Mouse (Mus musculus): ENCODE measurements around the gene Snx29. TPM values are rescaled to one million over a fixed set of nuclear protein-coding genes. Genes with fewer than 3 reads are reported as not detected.
"Not testable (repeated sequence)": the region's sequence is repeated elsewhere in the genome, so short reads cannot be mapped to it uniquely, and the experiment has no call there.

Snx29 gene
- polyA plus RNA-seq, 1 experiment: not detected

DNA sequence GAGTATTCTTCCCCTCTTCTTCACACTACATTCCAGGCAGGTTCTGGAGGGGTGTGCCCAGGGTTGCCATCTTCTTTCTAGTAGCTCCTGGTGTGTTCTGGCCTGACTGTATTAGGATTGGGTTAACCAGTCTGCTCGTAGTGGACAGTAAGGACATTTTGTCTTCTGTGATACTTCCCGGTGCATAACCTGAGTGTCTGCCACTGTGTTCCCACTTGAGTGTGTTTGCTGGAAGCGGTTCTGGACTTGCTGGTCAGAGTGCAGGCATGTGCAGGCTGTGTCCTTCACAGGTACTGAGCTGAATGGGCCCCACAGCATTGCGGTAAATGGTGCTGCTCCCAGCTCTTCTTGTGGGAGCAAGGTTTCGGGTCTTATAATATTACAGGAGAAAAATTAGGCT, 125.2 kb downstream of the Snx29 start:
- no peak overlapping the region for H3K27ac ChIP-seq (ENCODE audit: insufficient read depth, low read depth, low read length)
- no peak overlapping the region for H3K4me3 ChIP-seq (ENCODE audit: insufficient read depth, low read depth, low read length)
- H3K4me1 ChIP-seq (ENCODE audit: control insufficient read depth, insufficient read depth, low read length): peaks cover 7% of the 10 kb centered on the region
- 96% methylated on average over 5 of the region's 5 CpGs for WGBS
- TF ChIP-seq POLR2A (IDR thresholded peaks at IDR 0.05; ENCODE audit: insufficient read depth, low read depth, low read length) (no peak), CTCF (IDR thresholded peaks at IDR 0.05; ENCODE audit: insufficient read depth, low read depth, low read length) (no peak)

DNA sequence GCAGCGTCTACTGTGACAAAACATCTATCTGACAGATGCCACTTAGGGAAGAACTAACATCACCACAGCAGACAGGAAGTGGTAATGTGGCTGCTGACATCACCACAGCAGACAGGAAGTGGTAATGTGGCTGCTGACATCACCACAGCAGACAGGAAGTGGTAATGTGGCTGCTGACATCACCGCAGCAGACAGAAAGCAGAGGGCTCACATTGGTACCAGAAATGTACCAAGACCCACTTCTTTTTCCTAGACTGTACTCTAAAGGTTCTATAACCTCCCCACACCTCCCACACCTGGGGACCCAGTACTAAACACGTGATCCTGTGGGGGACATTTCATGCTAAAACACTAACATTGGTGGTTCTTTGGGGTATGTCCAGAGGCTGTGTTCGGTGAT, 126.0 kb downstream of the Snx29 start:
- not testable (repeated sequence) for H3K4me1 ChIP-seq (ENCODE audit: control insufficient read depth, insufficient read depth, low read length); H3K4me3 ChIP-seq (ENCODE audit: insufficient read depth, low read depth, low read length); H3K27ac ChIP-seq (ENCODE audit: insufficient read depth, low read depth, low read length)
- 96% methylated on average over 4 of the region's 4 CpGs for WGBS

DNA sequence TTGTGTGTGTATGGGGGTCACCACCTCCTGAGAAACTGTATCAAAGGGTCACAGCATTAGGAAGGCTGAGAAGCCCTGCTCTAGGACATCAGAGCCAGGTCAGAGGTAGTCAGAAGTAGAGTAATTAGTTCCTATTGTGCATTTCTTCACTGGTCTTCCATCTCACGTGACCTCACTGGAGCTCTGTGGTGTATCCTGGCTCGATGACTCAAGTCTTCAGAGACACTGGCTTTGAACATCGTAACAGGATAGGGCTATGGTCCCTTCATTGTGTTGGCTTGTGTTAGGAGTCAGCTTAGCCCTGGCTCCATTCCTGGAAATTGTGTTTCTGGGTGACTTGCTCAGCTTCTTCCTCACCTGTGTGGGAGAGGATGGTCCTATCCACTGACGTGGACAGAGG, 126.6 kb downstream of the Snx29 start:
- Histone ChIP-seq H3K27ac (ENCODE audit: insufficient read depth, low read depth, low read length) (no peak overlapping the region), H3K4me3 (ENCODE audit: insufficient read depth, low read depth, low read length) (no peak overlapping the region), H3K4me1 (ENCODE audit: control insufficient read depth, insufficient read depth, low read length) (no peaks in the 10 kb centered on the region; the same call in 1 of the 2 replicates)
- WGBS: 92% methylated on average over 4 of the region's 4 CpGs
- no peak for TF ChIP-seq CTCF (IDR thresholded peaks at IDR 0.05; ENCODE audit: insufficient read depth, low read depth, low read length)

DNA sequence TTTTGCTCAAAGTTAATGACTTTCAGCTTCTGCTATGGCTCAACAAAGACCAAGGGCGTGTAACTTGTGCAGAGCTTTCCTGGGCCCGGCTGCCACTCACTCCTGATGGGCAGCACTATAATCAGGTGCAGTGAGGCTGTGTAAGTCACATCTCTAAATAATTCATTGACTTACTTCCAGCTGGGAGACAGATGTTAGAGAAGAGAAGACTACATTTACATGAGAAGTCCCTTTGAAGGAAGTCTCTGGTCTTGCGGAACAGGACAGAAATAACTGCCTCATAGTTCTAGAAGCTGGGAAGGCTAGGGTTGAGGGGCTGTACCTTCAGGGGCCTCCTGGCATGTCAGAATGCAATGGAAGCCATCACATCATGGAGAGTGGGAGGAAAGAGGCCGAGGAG, 127.9 kb downstream of the Snx29 start:
- Histone ChIP-seq H3K4me3 (ENCODE audit: insufficient read depth, low read depth, low read length) (no peak overlapping the region), H3K4me1 (ENCODE audit: control insufficient read depth, insufficient read depth, low read length) (no peaks in the 10 kb centered on the region; the same call in 1 of the 2 replicates), H3K27ac (ENCODE audit: insufficient read depth, low read depth, low read length) (no peak overlapping the region)
- TF ChIP-seq CTCF (IDR thresholded peaks at IDR 0.05; ENCODE audit: insufficient read depth, low read depth, low read length) (no peak), POLR2A (IDR thresholded peaks at IDR 0.05; ENCODE audit: insufficient read depth, low read depth, low read length) (no peak)
- 85% methylated on average over 4 of the region's 4 CpGs for WGBS

DNA sequence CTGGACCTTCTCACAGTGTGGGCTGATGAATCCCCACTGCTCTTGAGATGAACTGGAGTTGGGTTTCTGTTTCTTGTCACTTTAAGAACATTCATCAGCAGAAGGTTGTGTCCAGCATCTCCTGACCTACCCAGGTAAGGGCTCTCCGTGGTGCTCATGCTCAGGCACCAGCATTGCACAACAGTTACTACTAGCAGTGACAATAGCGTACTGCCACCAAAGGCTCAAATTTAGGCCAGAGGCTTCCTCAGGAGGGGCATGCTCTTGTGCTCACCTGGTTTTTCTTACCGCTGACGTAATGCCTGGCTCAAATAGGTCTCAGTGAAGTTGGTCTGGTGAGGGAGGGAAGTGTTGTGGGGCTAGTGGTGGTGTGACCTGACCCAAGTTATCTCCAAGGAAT, 132.2 kb downstream of the Snx29 start:
- WGBS: 98% methylated on average over 4 of the region's 4 CpGs

DNA sequence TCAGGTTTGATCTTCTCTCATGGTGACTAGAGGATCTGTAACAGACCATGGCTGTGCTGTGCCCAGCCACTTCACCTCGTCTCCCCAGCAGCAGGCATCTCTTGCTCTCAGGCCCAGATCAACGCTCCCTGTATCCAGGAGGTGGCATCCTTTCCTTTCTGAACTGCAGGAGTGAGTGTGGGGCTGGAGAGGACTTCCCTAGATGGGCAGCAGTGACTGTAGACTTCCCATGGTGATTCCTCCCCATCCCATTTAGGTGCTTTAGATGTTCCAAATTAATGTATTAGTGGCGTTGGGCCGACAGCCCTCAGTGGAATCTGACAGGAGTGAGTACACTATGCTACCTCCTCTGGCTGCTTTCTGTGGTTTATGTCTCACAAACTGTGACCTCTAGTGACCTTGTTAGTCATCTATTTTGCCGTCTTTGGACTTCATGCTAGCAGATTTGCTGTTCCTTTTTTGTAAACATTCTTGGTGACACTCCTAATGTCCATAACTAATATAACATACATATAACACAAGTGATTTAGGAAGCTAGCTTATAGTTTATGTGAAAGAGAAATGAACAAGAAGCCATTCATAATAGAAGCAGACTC, 132.9 kb downstream of the Snx29 start:
- Histone ChIP-seq H3K27ac (ENCODE audit: insufficient read depth, low read depth, low read length) (no peak overlapping the region), H3K4me3 (ENCODE audit: insufficient read depth, low read depth, low read length) (no peak overlapping the region), H3K4me1 (ENCODE audit: control insufficient read depth, insufficient read depth, low read length) (peaks cover under 1% of the 10 kb centered on the region; the same call in 1 of the 2 replicates)
- TF ChIP-seq CTCF (IDR thresholded peaks at IDR 0.05; ENCODE audit: insufficient read depth, low read depth, low read length): no peak
- no peak for TF ChIP-seq POLR2A (IDR thresholded peaks at IDR 0.05; ENCODE audit: insufficient read depth, low read depth, low read length)
- WGBS: 82% methylated on average over 5 of the region's 5 CpGs

More for the DNA sequence above, 132.2 kb downstream of the Snx29 start:
- Histone ChIP-seq H3K4me3 (ENCODE audit: insufficient read depth, low read depth, low read length) (no peak overlapping the region), H3K27ac (ENCODE audit: insufficient read depth, low read depth, low read length) (no peak overlapping the region), H3K4me1 (ENCODE audit: control insufficient read depth, insufficient read depth, low read length) (no peaks in the 10 kb centered on the region; the same call in 1 of the 2 replicates)
- TF ChIP-seq POLR2A (IDR thresholded peaks at IDR 0.05; ENCODE audit: insufficient read depth, low read depth, low read length): no peak

DNA sequence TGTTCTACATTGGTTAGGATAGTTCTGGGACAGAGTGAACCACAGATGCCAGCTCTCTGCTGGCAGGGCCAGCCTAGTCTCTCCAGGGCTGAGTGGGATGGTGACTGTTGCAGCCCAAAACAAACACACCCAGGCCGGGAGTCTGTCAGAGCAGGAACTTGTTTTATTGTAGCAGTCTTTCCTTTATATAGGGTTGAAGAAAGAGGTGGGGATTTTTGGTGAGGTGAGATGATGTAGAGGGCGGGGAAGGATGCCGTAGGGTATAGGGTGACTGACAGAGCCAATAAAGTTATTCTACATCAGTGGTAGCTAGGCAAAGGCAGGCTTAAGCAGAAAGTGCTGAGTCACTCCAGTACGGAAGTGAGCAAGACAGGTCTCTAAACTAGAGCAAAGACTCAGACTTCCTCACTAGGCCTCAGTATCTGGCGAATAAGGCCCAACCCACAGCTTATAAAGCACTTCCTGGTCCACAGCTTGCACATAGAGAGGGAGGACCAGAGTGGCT, 133.5 kb downstream of the Snx29 start:
- Histone ChIP-seq H3K27ac (ENCODE audit: insufficient read depth, low read depth, low read length) (no peak overlapping the region), H3K4me3 (ENCODE audit: insufficient read depth, low read depth, low read length) (no peak overlapping the region), H3K4me1 (ENCODE audit: control insufficient read depth, insufficient read depth, low read length) (peaks cover 3% of the 10 kb centered on the region; the same call in 1 of the 2 replicates)
- TF ChIP-seq CTCF (IDR thresholded peaks at IDR 0.05; ENCODE audit: insufficient read depth, low read depth, low read length): no peak
- TF ChIP-seq POLR2A (IDR thresholded peaks at IDR 0.05; ENCODE audit: insufficient read depth, low read depth, low read length): no peak
- WGBS: 84% methylated on average over 5 of the region's 5 CpGs

DNA sequence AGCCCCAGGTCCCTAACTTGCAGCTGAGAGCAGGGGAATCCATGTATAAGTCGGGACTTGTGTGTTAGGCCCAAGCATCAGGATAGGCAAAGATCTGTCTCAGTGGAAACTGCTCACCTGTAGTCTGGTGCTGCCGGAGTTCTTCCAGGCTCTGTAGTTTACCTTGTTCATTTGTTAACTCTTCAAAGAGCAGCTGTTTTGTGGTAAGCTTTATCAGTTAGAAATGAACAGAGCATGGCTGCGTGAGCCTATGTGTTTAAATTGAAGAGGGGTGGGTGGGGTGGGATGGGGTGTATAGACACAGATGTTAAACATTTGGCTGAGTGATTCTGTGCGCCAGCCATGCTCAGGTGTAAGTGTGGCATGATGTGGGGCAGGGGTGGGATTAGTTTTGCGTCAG, 134.4 kb downstream of the Snx29 start:
- Histone ChIP-seq H3K4me3 (ENCODE audit: insufficient read depth, low read depth, low read length) (no peak overlapping the region), H3K27ac (ENCODE audit: insufficient read depth, low read depth, low read length) (no peak overlapping the region), H3K4me1 (ENCODE audit: control insufficient read depth, insufficient read depth, low read length) (peaks cover 8% of the 10 kb centered on the region)
- TF ChIP-seq POLR2A (IDR thresholded peaks at IDR 0.05; ENCODE audit: insufficient read depth, low read depth, low read length) (no peak), CTCF (IDR thresholded peaks at IDR 0.05; ENCODE audit: insufficient read depth, low read depth, low read length) (no peak)
- WGBS: 97% methylated on average over 5 of the region's 5 CpGs

DNA sequence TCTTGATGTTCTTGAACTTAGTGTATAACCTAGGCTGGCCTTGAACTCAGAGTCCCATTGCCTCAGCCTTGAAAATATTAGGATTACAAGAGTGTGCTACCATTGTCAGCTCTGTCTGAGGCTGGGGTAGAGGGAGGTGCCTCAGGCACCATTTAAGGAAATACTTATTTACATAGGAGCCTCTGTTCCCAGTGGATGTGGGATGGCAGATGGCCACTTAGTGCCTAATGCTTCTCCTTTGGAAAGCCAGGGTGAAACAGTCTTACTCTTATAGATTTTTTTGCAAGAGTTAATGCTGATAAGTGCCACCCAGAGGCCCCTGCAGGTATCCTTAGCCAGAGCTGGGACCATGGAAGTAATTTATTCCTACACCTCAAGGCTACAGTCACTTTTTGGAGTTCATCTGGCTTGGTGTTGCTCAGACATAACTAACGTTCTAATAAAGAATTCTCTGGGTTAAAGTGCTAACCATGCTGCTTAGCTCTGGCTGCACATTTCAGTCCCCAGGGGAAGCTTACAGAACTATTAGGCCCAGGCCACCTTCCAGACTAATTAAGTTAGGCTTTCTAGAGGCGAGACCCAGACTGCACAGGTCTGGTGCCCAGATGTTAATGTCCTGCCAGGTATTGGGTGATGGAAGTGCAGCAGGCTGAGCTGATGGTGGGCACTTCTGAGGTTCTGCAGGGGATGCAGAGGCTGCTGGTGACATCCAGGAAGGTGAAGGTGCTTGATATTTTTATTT, 135.1 kb downstream of the Snx29 start:
- TF ChIP-seq POLR2A (IDR thresholded peaks at IDR 0.05; ENCODE audit: insufficient read depth, low read depth, low read length) (no peak), CTCF (IDR thresholded peaks at IDR 0.05; ENCODE audit: insufficient read depth, low read depth, low read length) (no peak)
- Histone ChIP-seq H3K27ac (ENCODE audit: insufficient read depth, low read depth, low read length) (no peak overlapping the region), H3K4me1 (ENCODE audit: control insufficient read depth, insufficient read depth, low read length) (peaks cover 8% of the 10 kb centered on the region), H3K4me3 (ENCODE audit: insufficient read depth, low read depth, low read length) (no peak overlapping the region)
- whole genome bisulfite sequencing: 83% methylated on average over 2 of the region's 2 CpGs
